Mouse (Mus musculus) mesoderm, embryonic 11.5 days (tissue): ENCODE data around the gene Adamts9.

Source experiments
- DNase-seq: peaks from one replicate; pipeline ENCODE4 v3.0.0-alpha.2; 2012; ENCODE audit warnings: low read depth, low spot score

The Adamts9 gene

DNA sequence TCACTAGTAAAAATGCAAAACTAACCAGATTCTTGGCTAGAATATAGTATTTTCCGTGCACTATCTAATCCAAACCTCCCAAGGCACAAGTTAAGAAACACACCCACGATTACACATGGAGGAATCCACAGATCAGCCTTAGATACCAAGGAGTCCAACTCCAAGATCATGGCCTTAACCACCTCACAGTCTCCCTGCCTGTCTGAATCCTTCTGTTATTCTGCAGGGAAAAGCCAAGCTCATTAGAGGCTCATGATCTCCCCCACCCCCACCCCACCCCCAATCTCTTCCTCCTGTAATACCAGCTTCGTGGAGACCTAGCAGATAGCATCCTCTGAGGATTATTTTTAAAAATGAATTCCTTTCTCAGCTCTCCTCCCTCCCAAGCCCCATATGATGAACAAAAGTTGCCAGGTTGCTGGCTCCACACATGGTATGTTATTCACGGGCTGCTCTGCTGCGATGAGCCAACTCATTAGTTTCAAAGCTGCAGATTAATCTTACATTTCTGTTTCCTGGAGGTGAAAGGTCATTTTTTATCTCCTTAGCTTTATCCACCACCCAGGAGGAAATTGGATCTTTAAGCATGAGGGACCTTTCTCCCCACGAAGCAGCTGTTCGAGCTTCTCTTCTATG lies 215.8 kb downstream of the Adamts9 start:
- no peak for DNase-seq

DNA sequence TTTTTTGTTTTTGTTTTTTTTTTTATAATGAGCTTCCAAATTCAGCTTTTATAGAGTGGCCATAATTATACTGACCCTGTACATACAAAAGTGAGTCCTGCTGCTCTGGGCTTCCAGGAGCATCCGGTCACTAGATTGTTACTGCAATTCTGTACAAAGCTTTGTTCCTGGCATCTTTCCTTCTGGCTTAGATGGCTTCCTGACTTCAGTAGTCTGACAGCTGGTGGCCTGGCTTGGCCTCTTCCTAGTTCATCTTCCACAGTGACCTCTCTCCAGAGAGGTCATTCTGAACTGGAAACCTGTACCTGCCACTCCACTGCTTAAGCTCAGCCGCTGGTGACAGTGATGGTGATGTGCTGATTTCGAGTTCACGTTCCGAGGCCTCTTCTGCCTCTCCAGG lies 217.2 kb downstream of the Adamts9 start:
- DNase-seq = no peak

GRCm38 (mm10) chr6:92724394-92724793 lies 218.9 kb downstream of the Adamts9 start:
- DNase-seq = no peak
